Mouse (Mus musculus) midbrain, embryonic 13.5 days (tissue): ENCODE data around the gene Styx. TPM values are rescaled to one million over a fixed set of nuclear protein-coding genes. Genes with fewer than 3 reads are reported as not detected.
"Not testable (repeated sequence)": the region's sequence is repeated elsewhere in the genome, so short reads cannot be mapped to it uniquely, and the experiment has no call there.

Source experiments
- ATAC-seq: fragments of 200-750 bp; cut with Nextera tagmentation; 2 replicates; pipeline ENCODE4 v1.8.0; 2017; ENCODE audit warnings: mild to moderate bottlenecking, moderate TSS enrichment, moderate library complexity
- H3K27ac ChIP-seq: fragments of 300-500 bp; sonication (generic); 2 replicates; pipeline ENCODE4 v1.5.1; 2015; ENCODE audit warnings: inconsistent platforms, mild to moderate bottlenecking, moderate library complexity
- H3K27me3 ChIP-seq: fragments of 300-500 bp; sonication (generic); 2 replicates; pipeline ENCODE4 v1.6.1; 2015; ENCODE audit warnings: mild to moderate bottlenecking, inconsistent platforms
- H3K36me3 ChIP-seq: fragments of 300-500 bp; sonication (generic); 2 replicates; pipeline ENCODE4 v1.6.1; 2015; ENCODE audit warnings: mild to moderate bottlenecking, inconsistent platforms
- H3K4me1 ChIP-seq: fragments of 300-500 bp; sonication (generic); replicated peaks from 2 replicates; pipeline ENCODE4 v1.6.1; 2015; ENCODE audit warnings: inconsistent platforms
- H3K4me2 ChIP-seq: fragments of 300-500 bp; sonication (generic); replicated peaks from 2 replicates; pipeline ENCODE4 v1.6.1; 2015; ENCODE audit warnings: moderate library complexity, mild to moderate bottlenecking, inconsistent platforms
- H3K4me3 ChIP-seq: fragments of 300-500 bp; sonication (generic); replicated peaks from 2 replicates; pipeline ENCODE4 v1.5.1; 2015; ENCODE audit warnings: mild to moderate bottlenecking, inconsistent platforms
- H3K9ac ChIP-seq: fragments of 300-500 bp; sonication (generic); replicated peaks from 2 replicates; pipeline ENCODE4 v1.6.1; 2015; ENCODE audit warnings: mild to moderate bottlenecking, inconsistent platforms
- H3K9me3 ChIP-seq: fragments of 300-500 bp; sonication (generic); 2 replicates; pipeline ENCODE4 v1.6.1; 2016; ENCODE audit warnings: mild to moderate bottlenecking, inconsistent platforms
- WGBS: fragments of 180-500 bp; shearing (Covaris S2); methylation state at CpG from one replicate; pipeline ENCODE4 v1.1.7; 2015; 5-methylcytosine and 5-hydroxymethylcytosine counted together
- microRNA-seq: library from miRNA; unstranded; fragments of <30 nt; microRNA quantifications from one replicate; pipeline ENCODE4, GENCODE M21; 2016
- polyA plus RNA-seq: library from polyadenylated mRNA; unstranded; fragments of >200 nt; fragmentation: Nextera tagmentation; extraction: Ambion mirVana; gene quantifications from 2 replicates; pipeline ENCODE4 v1.2.1, GENCODE M21; 2015

The Styx gene
- polyA plus RNA-seq, 1 experiment from 2014 or later: 54.7 TPM

DNA sequence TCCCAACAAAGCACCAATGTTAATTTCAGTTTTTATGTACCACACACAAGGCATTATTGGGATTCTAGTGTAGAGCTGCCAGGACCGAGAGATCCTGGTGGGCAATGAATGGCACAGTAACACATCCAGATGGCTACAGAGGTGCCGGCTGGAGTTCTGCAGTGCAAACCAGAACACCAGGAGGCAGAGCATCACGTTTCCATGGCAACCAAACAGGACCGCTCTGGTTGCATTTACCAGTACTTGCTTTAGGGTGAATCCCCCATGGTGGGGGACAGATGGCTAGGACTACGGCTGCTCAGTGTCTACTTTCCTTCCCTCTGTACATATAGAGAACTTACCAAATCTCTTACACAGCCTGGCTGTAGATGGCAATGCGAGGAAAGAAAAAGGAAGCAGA is 111.5 kb downstream of the Styx start:
- peak overlapping the region; percentile 81 for H3K27ac ChIP-seq
- peaks cover 45% of the 10 kb centered on the region for H3K36me3 ChIP-seq
- H3K9ac ChIP-seq: peak overlapping the region; percentile 16; the same call in 1 of the 2 replicates
- H3K4me2 ChIP-seq: peak overlapping the region; percentile 25; the same call in 1 of the 2 replicates
- peak; percentile 87 for ATAC-seq
- peaks cover 25% of the 10 kb centered on the region for H3K4me1 ChIP-seq
- H3K9me3 ChIP-seq: no peaks in the 10 kb centered on the region
- no peak overlapping the region for H3K4me3 ChIP-seq
- WGBS: 14% methylated on average over 6 of the region's 6 CpGs
- no peaks in the 10 kb centered on the region for H3K27me3 ChIP-seq

- H3K4me3 ChIP-seq: no peak overlapping the region
- WGBS: 20% methylated on average over 10 of the region's 10 CpGs
- peak overlapping the region; percentile 25; the same call in 1 of the 2 replicates for H3K4me2 ChIP-seq
- H3K4me1 ChIP-seq: peaks cover 25% of the 10 kb centered on the region
- no peaks in the 10 kb centered on the region for H3K9me3 ChIP-seq
- peak overlapping the region; percentile 81 for H3K27ac ChIP-seq
- ATAC-seq: peak; percentile 65
- peaks cover 51% of the 10 kb centered on the region for H3K36me3 ChIP-seq
- peak overlapping the region; percentile 16; the same call in 1 of the 2 replicates for H3K9ac ChIP-seq
- no peaks in the 10 kb centered on the region for H3K27me3 ChIP-seq
Observed at GRCm38 (mm10) chr14:45462875-45463475, 112.1 kb downstream of the Styx start.

DNA sequence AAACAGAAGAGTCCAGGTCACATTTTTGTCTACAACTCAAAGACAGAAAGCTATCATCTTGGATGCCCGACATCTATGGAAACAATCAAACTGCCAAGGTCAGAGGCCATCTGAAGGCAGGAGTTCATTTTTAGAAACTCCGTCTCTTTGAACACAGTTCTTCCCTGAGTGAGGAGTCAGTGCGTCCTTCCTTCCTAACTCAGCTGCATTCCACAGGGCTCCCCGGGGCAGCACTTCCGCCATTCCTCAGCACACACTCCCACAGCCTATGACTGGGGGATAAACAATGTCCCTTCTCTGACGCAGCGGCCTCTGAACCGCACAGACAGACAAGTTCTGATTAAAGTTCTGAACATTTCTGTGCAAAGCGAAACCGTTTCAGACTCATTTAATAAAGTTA is 112.7 kb downstream of the Styx start:
- Histone ChIP-seq H3K36me3 (peaks cover 49% of the 10 kb centered on the region), H3K9ac (no peak overlapping the region), H3K4me1 (peaks cover 25% of the 10 kb centered on the region), H3K4me3 (no peak overlapping the region), H3K9me3 (no peaks in the 10 kb centered on the region), H3K27ac (peak overlapping the region; percentile 81), H3K27me3 (no peaks in the 10 kb centered on the region), H3K4me2 (no peak overlapping the region)
- WGBS: 16% methylated on average over 10 of the region's 10 CpGs
- no peak; the same call in 1 of the 2 replicates for ATAC-seq

GRCm38 (mm10) chr14:45464036-45465035 is 113.4 kb downstream of the Styx start:
- H3K4me3 ChIP-seq: no peak overlapping the region
- no peaks in the 10 kb centered on the region for H3K27me3 ChIP-seq
- ATAC-seq: no peak
- no peaks in the 10 kb centered on the region for H3K9me3 ChIP-seq
- peak overlapping the region; percentile 19; the same call in 1 of the 2 replicates for H3K27ac ChIP-seq
- WGBS: 69% methylated on average over 19 of the region's 19 CpGs
- no peak overlapping the region for H3K4me2 ChIP-seq
- H3K4me1 ChIP-seq: peaks cover 25% of the 10 kb centered on the region
- peaks cover 55% of the 10 kb centered on the region for H3K36me3 ChIP-seq
- H3K9ac ChIP-seq: no peak overlapping the region

DNA sequence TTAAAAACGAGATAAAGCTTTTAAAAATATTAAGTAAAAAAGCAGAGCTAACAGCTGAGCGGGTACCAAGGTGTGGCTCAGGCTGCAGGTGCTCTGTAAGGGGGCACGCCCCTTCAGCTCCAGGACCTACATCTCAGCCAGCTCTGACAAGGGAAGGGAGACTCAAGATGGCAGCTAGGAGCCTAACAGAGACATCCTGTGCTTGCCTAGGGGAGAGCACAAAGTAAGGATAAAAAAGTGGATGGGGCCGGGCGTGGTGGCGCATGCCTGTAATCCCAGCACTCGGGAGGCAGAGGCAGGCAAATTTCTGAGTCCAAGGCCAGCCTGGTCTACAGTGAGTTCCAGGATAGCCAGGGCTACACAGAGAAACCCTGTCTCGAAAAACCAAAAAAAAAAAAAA is 115.5 kb downstream of the Styx start:
- Histone ChIP-seq H3K4me1 (peaks cover 25% of the 10 kb centered on the region), H3K36me3 (peaks cover 56% of the 10 kb centered on the region)
- not testable (repeated sequence) for H3K9ac ChIP-seq, H3K27me3 ChIP-seq, H3K4me2 ChIP-seq, H3K4me3 ChIP-seq, H3K27ac ChIP-seq, H3K9me3 ChIP-seq, ATAC-seq
- 95% methylated on average over 8 of the region's 8 CpGs for WGBS

- no peak overlapping the region for H3K4me3 ChIP-seq
- WGBS: 94% methylated on average over 8 of the region's 8 CpGs
- peaks cover 71% of the 10 kb centered on the region for H3K36me3 ChIP-seq
- no peaks in the 10 kb centered on the region for H3K9me3 ChIP-seq
- no peak overlapping the region for H3K27ac ChIP-seq
- no peak overlapping the region for H3K4me2 ChIP-seq
- no peak for ATAC-seq
- no peak overlapping the region for H3K9ac ChIP-seq
- H3K4me1 ChIP-seq: peaks cover under 1% of the 10 kb centered on the region; the same call in 1 of the 2 replicates
- no peaks in the 10 kb centered on the region for H3K27me3 ChIP-seq
Observed at GRCm38 (mm10) chr14:45469446-45469845, 118.6 kb downstream of the Styx start.

Small RNA genes within 50 kb of the gene (microRNA-seq; reads per million reads assigned to microRNA genes)
- not detected for gene Gm25353

Other genes starting within 250 kb of the Styx start
- 13.8 and 15.0 TPM in 2 replicates for gene Gpr137c, start 131.4 kb upstream of the Styx start, polyA plus RNA-seq
- gene Txndc16, start 130.8 kb upstream of the Styx start, polyA plus RNA-seq: 29.9 and 30.5 TPM in 2 replicates
- 29.4 and 33.7 TPM in 2 replicates for gene Ero1l, start 32.3 kb upstream of the Styx start, polyA plus RNA-seq
- 184 and 202 TPM in 2 replicates for gene Psmc6, start 21.3 kb upstream of the Styx start, polyA plus RNA-seq
- 29.2 and 30.6 TPM in 2 replicates for gene Gnpnat1, start 53.8 kb downstream of the Styx start, polyA plus RNA-seq
- 53.0 and 53.5 TPM in 2 replicates for gene Fermt2, start 179.0 kb downstream of the Styx start, polyA plus RNA-seq